Mouse (Mus musculus) spleen, adult 2 months (tissue): ENCODE results near the gene Tmem30c.

Experiments
- CTCF ChIP-seq: fragments of 200-500 bp; IDR thresholded peaks from 2 replicates; pipeline ENCODE4 v1.5.1; 2011; ENCODE audit warnings: mild to moderate bottlenecking, inconsistent platforms; ENCODE audit not compliant: insufficient read depth, insufficient read length, insufficient replicate concordance; ENCODE audit errors: extremely low read depth
- POLR2A ChIP-seq: fragments of 200-500 bp; IDR thresholded peaks from 2 replicates; pipeline ENCODE4 v1.6.1; 2011; ENCODE audit warnings: low read depth, low read length, inconsistent platforms

- TF ChIP-seq CTCF (no peak), POLR2A (no peak)
Observed at GRCm38 (mm10) chr16:57292296-57292695, 369 bp downstream of the Tmem30c start.
